Mouse (Mus musculus) G1E (cell line): ENCODE measurements around the gene Itpka. TPM values are rescaled to one million over a fixed set of nuclear protein-coding genes. Genes with fewer than 3 reads are reported as not detected.

ENCODE experiments used
- ATAC-seq: 2 replicates; pipeline ENCODE4 v1.8.0; 2016; ENCODE audit warnings: mild to moderate bottlenecking; ENCODE audit not compliant: insufficient number of reproducible peaks, poor library complexity, low FRiP score, severe bottlenecking; ENCODE audit errors: extremely low read depth
- DNase-seq: peaks from one replicate; pipeline ENCODE4 v3.0.0; 2012; ENCODE audit warnings: low spot score
- H3K27me3 ChIP-seq: 2 replicates; pipeline ENCODE4 v1.6.1; 2012; ENCODE audit warnings: mild to moderate bottlenecking, low read length, inconsistent platforms; ENCODE audit not compliant: insufficient read depth
- H3K36me3 ChIP-seq: replicated peaks from 2 replicates; pipeline ENCODE3; 2012; ENCODE audit warnings: mild to moderate bottlenecking, inconsistent platforms
- H3K4me1 ChIP-seq: 2 replicates; pipeline ENCODE4 v1.6.1; 2012; ENCODE audit warnings: low read depth, low read length, inconsistent platforms, mixed read lengths; ENCODE audit not compliant: insufficient read depth
- H3K4me3 ChIP-seq: 2 replicates; pipeline ENCODE4 v1.5.1; 2012; ENCODE audit warnings: low read depth, mild to moderate bottlenecking, inconsistent platforms, low read length, moderate library complexity, mixed read lengths
- H3K9me3 ChIP-seq: replicated peaks from 2 replicates; pipeline ENCODE4 v1.6.1; 2012; ENCODE audit warnings: inconsistent platforms
- CTCF ChIP-seq: IDR thresholded peaks from 2 replicates; pipeline ENCODE4 v1.5.1; 2012; ENCODE audit warnings: low read depth, low read length, inconsistent platforms, mixed read lengths
- GATA1 ChIP-seq: IDR thresholded peaks from 2 replicates; pipeline ENCODE4 v1.6.1; 2012; ENCODE audit warnings: borderline replicate concordance, low read length, inconsistent platforms, mixed read lengths
- GATA2 ChIP-seq: IDR thresholded peaks from 2 replicates; pipeline ENCODE4 v1.6.1; 2012; ENCODE audit warnings: low read depth, low read length, inconsistent platforms, borderline replicate concordance
- POLR2AphosphoS5 ChIP-seq: IDR thresholded peaks from 2 replicates; pipeline ENCODE4 v1.6.1; 2012; ENCODE audit warnings: low read depth, low read length, inconsistent platforms; ENCODE audit not compliant: insufficient replicate concordance
- TAL1 ChIP-seq: conservative IDR thresholded peaks from 2 replicates; pipeline ENCODE4 v1.6.1; 2012; ENCODE audit warnings: low read depth, low read length, inconsistent platforms, mixed read lengths
- polyA plus RNA-seq: library from polyadenylated mRNA; stranded (reverse); fragments of >175 nt; gene quantifications from 2 replicates; pipeline ENCODE4 v1.2.3, GENCODE M21; 2012
- total RNA-seq, 2 experiments: library from RNA; stranded (forward) in 1 of 2; stranded (reverse) in 1 of 2; fragments of 200-1000 nt in 1 of 2; fragments of >200 nt in 1 of 2; fragmentation: Nextera tagmentation in 1 of 2; gene quantifications; 2 replicates each; pipeline ENCODE4 v1.2.3; 2014 to 2017

Itpka gene
- total and polyA plus RNA-seq, 3 experiments: 0.22 to 1.9 TPM; not detected in 1

GRCm38 (mm10) chr2:119762276-119762675 lies 20.1 kb downstream of the Itpka start:
- no peak overlapping the region for H3K4me3 ChIP-seq
- H3K27me3 ChIP-seq: peaks cover 37% of the 10 kb centered on the region
- ATAC-seq: no peak
- DNase-seq: no peak
- peaks cover 14% of the 10 kb centered on the region for H3K4me1 ChIP-seq
- peaks cover 30% of the 10 kb centered on the region for H3K36me3 ChIP-seq
- TF ChIP-seq CTCF: no peak
- TF ChIP-seq GATA1: no peak
- TF ChIP-seq TAL1: no peak
- TF ChIP-seq GATA2: no peak
- no peak for TF ChIP-seq POLR2AphosphoS5
- no peaks in the 10 kb centered on the region; the same call in 1 of the 2 replicates for H3K9me3 ChIP-seq

- H3K4me3 ChIP-seq: no peak overlapping the region
- H3K36me3 ChIP-seq: peaks cover 43% of the 10 kb centered on the region
- ATAC-seq (no peak), DNase-seq (no peak)
- TF ChIP-seq CTCF: no peak
- no peak for TF ChIP-seq TAL1
- TF ChIP-seq GATA2: no peak
- TF ChIP-seq GATA1: no peak
- TF ChIP-seq POLR2AphosphoS5: no peak
- H3K27me3 ChIP-seq: peaks cover 20% of the 10 kb centered on the region
- H3K4me1 ChIP-seq: no peaks in the 10 kb centered on the region
- no peaks in the 10 kb centered on the region for H3K9me3 ChIP-seq
Observed at GRCm38 (mm10) chr2:119763924-119764323, 21.8 kb downstream of the Itpka start.

DNA sequence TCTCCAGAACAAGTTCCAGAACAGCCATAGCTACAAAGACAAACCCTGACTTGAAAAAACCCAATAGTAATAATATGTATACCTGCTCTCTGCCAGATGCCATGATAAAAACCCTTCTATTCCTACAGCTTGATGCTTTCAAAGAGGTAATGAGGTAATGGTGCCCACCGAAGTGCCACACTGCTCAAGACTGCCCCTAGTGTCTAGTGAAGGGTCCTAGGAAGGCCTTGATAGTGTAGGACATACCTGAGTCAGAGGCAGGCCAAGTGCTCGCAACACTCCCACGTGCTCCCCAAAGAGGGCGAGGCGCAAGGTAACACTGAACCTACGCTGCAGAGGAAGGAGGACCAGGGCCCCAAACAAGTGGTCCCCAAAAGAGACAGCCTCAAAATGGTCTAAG lies 25.1 kb downstream of the Itpka start:
- Histone ChIP-seq H3K27me3 (no peaks in the 10 kb centered on the region; the same call in 1 of the 2 replicates), H3K4me1 (peaks cover 2% of the 10 kb centered on the region; the same call in 1 of the 2 replicates), H3K36me3 (peaks cover 76% of the 10 kb centered on the region), H3K4me3 (no peak overlapping the region), H3K9me3 (no peaks in the 10 kb centered on the region)
- TF ChIP-seq CTCF: peak; percentile 34; the same call in 1 of the 2 replicates
- no peak for TF ChIP-seq POLR2AphosphoS5
- ATAC-seq (no peak), DNase-seq (no peak)

DNA sequence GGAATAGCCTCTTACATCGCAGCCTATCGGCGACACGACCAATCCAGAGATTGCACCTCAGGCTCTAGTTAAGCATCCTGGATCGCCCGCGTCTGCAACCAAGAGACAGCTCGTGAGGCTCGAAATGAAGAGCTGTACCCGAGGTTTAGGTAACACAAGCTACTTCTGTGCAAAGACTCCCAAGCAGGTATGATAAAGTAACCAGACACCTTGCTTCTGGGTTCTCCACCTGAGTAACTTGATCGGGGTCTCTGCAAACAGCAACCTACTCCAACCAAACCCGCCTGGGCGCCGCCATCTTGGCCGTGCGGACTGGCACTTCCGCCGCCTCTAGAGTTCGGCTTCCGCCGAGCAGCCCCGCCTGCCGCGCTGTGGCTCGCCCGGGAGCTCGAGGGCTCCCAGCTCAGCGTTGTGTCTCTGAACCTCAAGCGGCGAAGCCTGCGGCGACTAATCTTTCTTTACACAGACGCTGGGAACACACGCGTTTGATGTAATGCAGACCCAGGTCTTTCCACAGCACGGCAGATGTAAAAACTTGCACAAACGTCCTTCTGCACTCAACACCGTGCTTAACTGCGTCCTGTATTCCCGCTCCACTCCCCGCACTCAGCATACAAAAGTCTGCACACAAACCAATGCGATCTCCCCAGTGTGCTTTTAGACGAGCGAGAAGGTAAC lies 45.2 kb downstream of the Itpka start, which contains the start of gene Rpap1:
Rpap1 (minus strand) TSS at position 332 of the 678 bp plus-strand sequence.
- peaks cover 17% of the 10 kb centered on the region for H3K4me1 ChIP-seq
- peaks cover 27% of the 10 kb centered on the region for H3K36me3 ChIP-seq
- peak within 1 kb of the TSS; percentile 70 for H3K4me3 ChIP-seq
- ATAC-seq: peak; percentile 80
- TF ChIP-seq POLR2AphosphoS5 (no peak), TAL1 (no peak), GATA2 (no peak), GATA1 (no peak), CTCF (no peak)
- no peaks in the 10 kb centered on the region for H3K9me3 ChIP-seq
- no peaks in the 10 kb centered on the region for H3K27me3 ChIP-seq
- DNase-seq: peak; percentile 80

GRCm38 (mm10) chr2:119789996-119790395 lies 47.9 kb downstream of the Itpka start:
- no peak for ATAC-seq

GRCm38 (mm10) chr2:119797279-119797783 lies 55.2 kb downstream of the Itpka start, which contains the start of gene Tyro3:
TSS of gene Tyro3 (plus strand) at chr2:119797733.
- Histone ChIP-seq H3K36me3 (no peaks in the 10 kb centered on the region), H3K9me3 (no peaks in the 10 kb centered on the region), H3K4me3 (no peak within 1 kb of the TSS), H3K27me3 (peaks cover 66% of the 10 kb centered on the region), H3K4me1 (peaks cover 33% of the 10 kb centered on the region)
- no peak for TF ChIP-seq TAL1
- no peak for TF ChIP-seq GATA1
- no peak for TF ChIP-seq CTCF
- TF ChIP-seq GATA2: no peak
- TF ChIP-seq POLR2AphosphoS5: no peak
- DNase-seq (no peak), ATAC-seq (no peak)

More at GRCm38 (mm10) chr2:119789996-119790395, 47.9 kb downstream of the Itpka start:
- peaks cover 15% of the 10 kb centered on the region for H3K4me1 ChIP-seq
- DNase-seq: no peak
- H3K36me3 ChIP-seq: peaks cover 3% of the 10 kb centered on the region
- no peaks in the 10 kb centered on the region for H3K9me3 ChIP-seq
- H3K4me3 ChIP-seq: no peak overlapping the region
- H3K27me3 ChIP-seq: peaks cover 5% of the 10 kb centered on the region; the same call in 1 of the 2 replicates
- TF ChIP-seq GATA2 (no peak), CTCF (no peak), POLR2AphosphoS5 (no peak), GATA1 (no peak), TAL1 (no peak)
